Mouse (Mus musculus): ENCODE results near the gene Epo. TPM values are rescaled to one million over a fixed set of nuclear protein-coding genes. Genes with fewer than 3 reads are reported as not detected.

The Epo gene
- polyA plus RNA-seq, 1 experiment, result not detected

- no peak for DNase-seq
- no peaks in the 10 kb centered on the region for H3K4me1 ChIP-seq (ENCODE audit: control insufficient read depth, insufficient read depth, low read length)
- H3K27ac ChIP-seq (ENCODE audit: insufficient read depth, low read length), result no peak overlapping the region
- H3K27me3 ChIP-seq (ENCODE audit: control insufficient read depth, insufficient read depth, low read length), result no peaks in the 10 kb centered on the region; the same call in 1 of the 2 replicates
- no peak overlapping the region for H3K4me3 ChIP-seq (replicated peaks; ENCODE audit: insufficient read depth, low read depth, low read length)
- 12% methylated on average over 29 of the region's 30 CpGs for WGBS
- no peak for TF ChIP-seq POLR2A (IDR thresholded peaks at IDR 0.05; ENCODE audit: borderline replicate concordance, insufficient read depth, low read length)
- no peak for TF ChIP-seq CTCF (IDR thresholded peaks at IDR 0.05; ENCODE audit: borderline replicate concordance, insufficient read depth, low read depth, low read length)
Observed at GRCm38 (mm10) chr5:137485071-137485850, 47.8 kb downstream of the Epo start.

GRCm38 (mm10) chr5:137481897-137482296 lies 51.1 kb downstream of the Epo start:
- 22% methylated on average over 8 of the region's 8 CpGs for WGBS
- no peak for DNase-seq
- H3K27me3 ChIP-seq (ENCODE audit: control insufficient read depth, insufficient read depth, low read length), result no peaks in the 10 kb centered on the region
- H3K4me1 ChIP-seq (ENCODE audit: control insufficient read depth, insufficient read depth, low read length), result no peaks in the 10 kb centered on the region
- no peak overlapping the region for H3K4me3 ChIP-seq (replicated peaks; ENCODE audit: insufficient read depth, low read depth, low read length)
- H3K27ac ChIP-seq (ENCODE audit: insufficient read depth, low read length), result no peak overlapping the region
- no peak for TF ChIP-seq POLR2A (IDR thresholded peaks at IDR 0.05; ENCODE audit: borderline replicate concordance, insufficient read depth, low read length)
- TF ChIP-seq CTCF (IDR thresholded peaks at IDR 0.05; ENCODE audit: borderline replicate concordance, insufficient read depth, low read depth, low read length), result no peak

- H3K27ac ChIP-seq (ENCODE audit: insufficient read depth, low read length), result no peak overlapping the region
- no peaks in the 10 kb centered on the region for H3K27me3 ChIP-seq (ENCODE audit: control insufficient read depth, insufficient read depth, low read length)
- H3K4me3 ChIP-seq (replicated peaks; ENCODE audit: insufficient read depth, low read depth, low read length), result no peak overlapping the region
- peak; percentile 75 to 85 for DNase-seq
- TF ChIP-seq POLR2A (IDR thresholded peaks at IDR 0.05; ENCODE audit: borderline replicate concordance, insufficient read depth, low read length) (no peak), CTCF (IDR thresholded peaks at IDR 0.05; ENCODE audit: borderline replicate concordance, insufficient read depth, low read depth, low read length) (peak; percentile 76)
- no peaks in the 10 kb centered on the region for H3K4me1 ChIP-seq (ENCODE audit: control insufficient read depth, insufficient read depth, low read length)
Observed at GRCm38 (mm10) chr5:137481138-137481537, 51.9 kb downstream of the Epo start.

GRCm38 (mm10) chr5:137476964-137477363 lies 56.1 kb downstream of the Epo start, which contains the start of gene Zan:
TSS of gene Zan (minus strand) at chr5:137477064.
- H3K27ac ChIP-seq (ENCODE audit: insufficient read depth, low read length), result no peak within 1 kb of the TSS
- no peaks in the 10 kb centered on the region for H3K27me3 ChIP-seq (ENCODE audit: control insufficient read depth, insufficient read depth, low read length)
- no peak for DNase-seq
- WGBS, result 87% methylated on average over 5 of the region's 5 CpGs
- no peak within 1 kb of the TSS for H3K4me3 ChIP-seq (replicated peaks; ENCODE audit: insufficient read depth, low read depth, low read length)
- H3K4me1 ChIP-seq (ENCODE audit: control insufficient read depth, insufficient read depth, low read length), result no peaks in the 10 kb centered on the region
- TF ChIP-seq POLR2A (IDR thresholded peaks at IDR 0.05; ENCODE audit: borderline replicate concordance, insufficient read depth, low read length), result no peak
- no peak for TF ChIP-seq CTCF (IDR thresholded peaks at IDR 0.05; ENCODE audit: borderline replicate concordance, insufficient read depth, low read depth, low read length)

GRCm38 (mm10) chr5:137474351-137474750 lies 58.7 kb downstream of the Epo start:
- WGBS, result 29% methylated on average over 2 of the region's 2 CpGs
- TF ChIP-seq CTCF (IDR thresholded peaks at IDR 0.05; ENCODE audit: borderline replicate concordance, insufficient read depth, low read depth, low read length) (no peak), POLR2A (IDR thresholded peaks at IDR 0.05; ENCODE audit: borderline replicate concordance, insufficient read depth, low read length) (no peak)
- H3K4me1 ChIP-seq (ENCODE audit: control insufficient read depth, insufficient read depth, low read length), result no peaks in the 10 kb centered on the region
- no peak overlapping the region for H3K4me3 ChIP-seq (replicated peaks; ENCODE audit: insufficient read depth, low read depth, low read length)
- DNase-seq, result no peak
- no peaks in the 10 kb centered on the region for H3K27me3 ChIP-seq (ENCODE audit: control insufficient read depth, insufficient read depth, low read length)
- H3K27ac ChIP-seq (ENCODE audit: insufficient read depth, low read length), result no peak overlapping the region

- Histone ChIP-seq H3K4me3 (replicated peaks; ENCODE audit: insufficient read depth, low read depth, low read length) (no peak overlapping the region), H3K4me1 (ENCODE audit: control insufficient read depth, insufficient read depth, low read length) (no peaks in the 10 kb centered on the region), H3K27me3 (ENCODE audit: control insufficient read depth, insufficient read depth, low read length) (no peaks in the 10 kb centered on the region), H3K27ac (ENCODE audit: insufficient read depth, low read length) (no peak overlapping the region)
- 61% methylated on average over 5 of the region's 5 CpGs for WGBS
- DNase-seq, result no peak
- TF ChIP-seq POLR2A (IDR thresholded peaks at IDR 0.05; ENCODE audit: borderline replicate concordance, insufficient read depth, low read length), result no peak
- TF ChIP-seq CTCF (IDR thresholded peaks at IDR 0.05; ENCODE audit: borderline replicate concordance, insufficient read depth, low read depth, low read length), result no peak
Observed at GRCm38 (mm10) chr5:137472252-137472904, 60.7 kb downstream of the Epo start.

GRCm38 (mm10) chr5:137466946-137467345 lies 66.1 kb downstream of the Epo start:
- Histone ChIP-seq H3K4me3 (replicated peaks; ENCODE audit: insufficient read depth, low read depth, low read length) (no peak overlapping the region), H3K27me3 (ENCODE audit: control insufficient read depth, insufficient read depth, low read length) (no peaks in the 10 kb centered on the region), H3K4me1 (ENCODE audit: control insufficient read depth, insufficient read depth, low read length) (no peaks in the 10 kb centered on the region), H3K27ac (ENCODE audit: insufficient read depth, low read length) (no peak overlapping the region)
- TF ChIP-seq POLR2A (IDR thresholded peaks at IDR 0.05; ENCODE audit: borderline replicate concordance, insufficient read depth, low read length) (no peak), CTCF (IDR thresholded peaks at IDR 0.05; ENCODE audit: borderline replicate concordance, insufficient read depth, low read depth, low read length) (no peak)
- no peak for DNase-seq
- WGBS, result 74% methylated on average over 6 of the region's 6 CpGs

GRCm38 (mm10) chr5:137465049-137465448 lies 68.0 kb downstream of the Epo start:
- H3K4me3 ChIP-seq (replicated peaks; ENCODE audit: insufficient read depth, low read depth, low read length), result no peak overlapping the region
- no peak overlapping the region for H3K27ac ChIP-seq (ENCODE audit: insufficient read depth, low read length)
- no peaks in the 10 kb centered on the region for H3K27me3 ChIP-seq (ENCODE audit: control insufficient read depth, insufficient read depth, low read length)
- 20% methylated on average over 3 of the region's 3 CpGs for WGBS
- no peaks in the 10 kb centered on the region for H3K4me1 ChIP-seq (ENCODE audit: control insufficient read depth, insufficient read depth, low read length)
- no peak for DNase-seq
- TF ChIP-seq POLR2A (IDR thresholded peaks at IDR 0.05; ENCODE audit: borderline replicate concordance, insufficient read depth, low read length), result no peak
- no peak for TF ChIP-seq CTCF (IDR thresholded peaks at IDR 0.05; ENCODE audit: borderline replicate concordance, insufficient read depth, low read depth, low read length)

Data from cerebellum, adult 2 months (tissue).